Mouse (Mus musculus) embryonic fibroblast, embryonic 13.5 days (primary cell): ENCODE measurements around the gene Zbtb12. TPM values are rescaled to one million over a fixed set of nuclear protein-coding genes. Genes with fewer than 3 reads are reported as not detected.

Source experiments
- H3K27ac ChIP-seq: 2 replicates; pipeline ENCODE4 v1.5.1; 2012; ENCODE audit warnings: low read length, control low read depth, inconsistent platforms; ENCODE audit not compliant: insufficient read depth
- H3K4me1 ChIP-seq: 2 replicates; pipeline ENCODE4 v1.6.1; 2011; ENCODE audit warnings: low read length; ENCODE audit not compliant: control insufficient read depth, insufficient read depth
- H3K4me3 ChIP-seq: 2 replicates; pipeline ENCODE4 v1.5.1; 2011; ENCODE audit warnings: mild to moderate bottlenecking, control low read depth, low read length; ENCODE audit not compliant: insufficient read depth
- CTCF ChIP-seq: IDR thresholded peaks from 2 replicates; pipeline ENCODE4 v1.5.1; 2011; ENCODE audit warnings: mild to moderate bottlenecking, control low read depth, low read length, moderate library complexity, borderline replicate concordance; ENCODE audit not compliant: insufficient read depth
- POLR2A ChIP-seq: IDR thresholded peaks from 2 replicates; pipeline ENCODE4 v1.6.1; 2011; ENCODE audit warnings: low read depth, mild to moderate bottlenecking, control low read depth, low read length, moderate library complexity
- polyA plus RNA-seq: library from polyadenylated mRNA; stranded (reverse); fragments of >200 nt; gene quantifications from 2 replicates; pipeline ENCODE4 v1.2.4, GENCODE M21; 2011; ENCODE audit warnings: low read depth; ENCODE audit not compliant: missing spikeins, insufficient read length

Gene Zbtb12
- polyA plus RNA-seq, 1 experiment = 16.2 TPM

DNA sequence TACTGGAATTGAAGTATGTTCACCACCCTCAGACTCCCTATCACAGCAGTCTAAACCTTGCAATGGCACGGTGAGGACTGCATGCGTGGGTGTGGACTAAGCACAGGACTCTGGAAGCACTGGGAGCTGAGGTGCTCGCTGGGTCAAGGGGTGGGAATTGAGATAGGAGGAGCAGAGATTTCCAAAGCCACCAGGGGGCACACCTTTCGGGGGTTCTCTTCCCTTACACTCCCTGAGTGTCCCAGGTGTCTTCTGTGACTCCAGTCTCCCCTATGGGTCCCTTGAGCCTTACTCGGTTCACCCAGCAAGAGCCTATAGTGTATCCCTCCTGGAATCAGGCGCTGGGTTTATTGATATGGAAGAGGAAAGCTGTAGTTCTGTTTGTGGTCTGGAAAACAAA lies 43.7 kb downstream of the Zbtb12 start:
- Histone ChIP-seq H3K4me3 (no peak overlapping the region), H3K4me1 (no peaks in the 10 kb centered on the region), H3K27ac (no peak overlapping the region)
- TF ChIP-seq CTCF = no peak
- TF ChIP-seq POLR2A = no peak

DNA sequence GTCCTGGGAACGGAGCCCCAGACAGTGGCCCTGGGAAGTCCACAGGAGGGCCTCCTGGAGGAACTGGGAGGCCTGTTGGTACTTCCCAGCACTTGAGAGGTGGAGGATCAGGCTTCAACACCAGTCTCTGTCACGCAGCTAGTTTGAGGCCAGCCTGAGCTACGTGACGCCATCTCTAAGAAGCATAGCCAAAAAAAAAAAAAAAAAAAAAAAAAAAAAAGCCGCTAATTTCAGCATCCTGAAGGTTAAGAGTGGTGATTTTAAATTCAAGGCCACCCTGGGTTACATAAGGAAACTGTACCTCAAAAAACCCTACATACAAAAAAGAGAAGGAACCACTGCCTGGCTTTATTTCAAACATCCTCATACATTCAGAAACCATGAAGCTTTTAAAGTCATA lies 45.0 kb downstream of the Zbtb12 start:
- Histone ChIP-seq H3K4me3 (no peak overlapping the region), H3K4me1 (no peaks in the 10 kb centered on the region), H3K27ac (no peak overlapping the region)
- no peak for TF ChIP-seq POLR2A
- no peak for TF ChIP-seq CTCF

- Histone ChIP-seq H3K4me1 (0 out of 2 replicates have a peak, but pooled peaks cover 2% of the 10 kb centered on the region), H3K4me3 (no peak overlapping the region), H3K27ac (no peak overlapping the region)
- TF ChIP-seq POLR2A = no peak
- TF ChIP-seq CTCF = no peak
Measured at GRCm38 (mm10) chr17:34927306-34928019, 48.2 kb downstream of the Zbtb12 start.

- TF ChIP-seq CTCF (no peak), POLR2A (no peak)
- 0 out of 2 replicates have a peak, but pooled peaks cover 2% of the 10 kb centered on the region for H3K4me1 ChIP-seq
- no peak overlapping the region for H3K4me3 ChIP-seq
- no peak overlapping the region for H3K27ac ChIP-seq
Measured at GRCm38 (mm10) chr17:34928841-34929240, 49.6 kb downstream of the Zbtb12 start.

DNA sequence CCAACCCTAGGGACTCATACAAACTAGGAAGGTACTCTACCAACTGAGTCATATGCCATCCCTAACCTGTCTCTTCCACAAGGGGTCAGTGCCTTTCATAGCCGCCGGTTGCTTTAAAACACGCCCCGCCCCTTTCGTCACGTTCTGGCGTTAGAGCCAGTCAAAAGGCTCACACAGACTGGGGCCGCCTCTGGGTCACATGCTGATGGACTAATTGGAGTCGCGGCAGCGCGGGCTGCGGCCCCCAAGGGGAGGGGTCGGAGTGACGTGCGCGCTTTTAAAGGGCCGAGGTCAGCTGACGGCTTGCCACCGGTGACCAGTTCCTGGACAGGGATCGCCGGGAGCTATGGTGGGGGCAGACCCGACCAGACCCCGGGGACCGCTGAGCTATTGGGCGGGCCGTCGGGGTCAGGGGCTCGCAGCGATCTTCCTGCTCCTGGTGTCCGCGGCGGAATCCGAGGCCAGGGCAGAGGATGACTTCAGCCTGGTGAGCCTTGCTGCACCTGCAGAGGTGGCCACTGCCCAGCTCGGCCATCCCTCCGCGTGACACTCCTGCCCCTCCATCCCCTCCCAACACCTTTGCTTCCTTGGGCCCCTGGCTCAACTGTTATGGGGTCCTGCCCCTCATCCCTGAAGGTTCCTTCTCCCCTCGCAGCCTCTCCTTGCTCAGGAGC lies 51.9 kb downstream of the Zbtb12 start, which contains the start of gene Neu1:
TSS of gene Neu1 (plus strand) at position 193 of the 674 bp plus-strand sequence.
- peak within 1 kb of the TSS; percentile 79 for H3K4me3 ChIP-seq
- TF ChIP-seq POLR2A (peak; percentile 81), CTCF (peak; percentile 13; the same call in 1 of the 2 replicates)
- H3K4me1 ChIP-seq = 0 out of 2 replicates have a peak, but pooled peaks cover 2% of the 10 kb centered on the region
- H3K27ac ChIP-seq = no peak within 1 kb of the TSS

GRCm38 (mm10) chr17:34931735-34932098 lies 52.4 kb downstream of the Zbtb12 start:
- no peak for TF ChIP-seq POLR2A
- TF ChIP-seq CTCF = no peak
- Histone ChIP-seq H3K4me3 (peak overlapping the region; percentile 79), H3K27ac (no peak overlapping the region), H3K4me1 (0 out of 2 replicates have a peak, but pooled peaks cover 2% of the 10 kb centered on the region)

GRCm38 (mm10) chr17:34932287-34932686 lies 53.0 kb downstream of the Zbtb12 start:
- Histone ChIP-seq H3K27ac (no peak overlapping the region), H3K4me1 (0 out of 2 replicates have a peak, but pooled peaks cover 2% of the 10 kb centered on the region)

GRCm38 (mm10) chr17:34934031-34934430 lies 54.7 kb downstream of the Zbtb12 start:
- Histone ChIP-seq H3K4me3 (no peak overlapping the region), H3K27ac (no peak overlapping the region), H3K4me1 (0 out of 2 replicates have a peak, but pooled peaks cover 2% of the 10 kb centered on the region)
- TF ChIP-seq CTCF = no peak
- TF ChIP-seq POLR2A = no peak

More at GRCm38 (mm10) chr17:34932287-34932686, 53.0 kb downstream of the Zbtb12 start:
- no peak for TF ChIP-seq CTCF
- no peak for TF ChIP-seq POLR2A
- peak overlapping the region; percentile 79 for H3K4me3 ChIP-seq

- Histone ChIP-seq H3K4me3 (no peak overlapping the region), H3K4me1 (0 out of 2 replicates have a peak, but pooled peaks cover 2% of the 10 kb centered on the region), H3K27ac (no peak overlapping the region)
- TF ChIP-seq CTCF (no peak), POLR2A (no peak)
Measured at GRCm38 (mm10) chr17:34934830-34935229, 55.5 kb downstream of the Zbtb12 start.

GRCm38 (mm10) chr17:34937960-34938505 lies 58.8 kb downstream of the Zbtb12 start:
- no peaks in the 10 kb centered on the region for H3K4me1 ChIP-seq
- no peak overlapping the region for H3K27ac ChIP-seq
- TF ChIP-seq POLR2A = no peak
- no peak for TF ChIP-seq CTCF
- no peak overlapping the region for H3K4me3 ChIP-seq
